Mouse (Mus musculus): ENCODE data around the gene Rsph14. TPM values are rescaled to one million over a fixed set of nuclear protein-coding genes. Genes with fewer than 3 reads are reported as not detected.

Rsph14 gene
- total and polyA plus RNA-seq, 3 experiments: not detected

- no peaks in the 10 kb centered on the region for H3K27me3 ChIP-seq (ENCODE audit: control insufficient read depth in 1 of 2, insufficient read depth in 2 of 2, low read length in 2 of 2)
- no peak for TF ChIP-seq SMC3 (IDR thresholded peaks at IDR 0.05; ENCODE audit: low read depth, low read length)
- no peak for TF ChIP-seq TBP (IDR thresholded peaks at IDR 0.05; ENCODE audit: low read depth, low read length)
- TF ChIP-seq MYC (IDR thresholded peaks at IDR 0.05; ENCODE audit: low read depth, low read length): no peak
- no peak for TF ChIP-seq ZMIZ1 (IDR thresholded peaks at IDR 0.05; ENCODE audit: low read depth, low read length)
- TF ChIP-seq JUND (IDR thresholded peaks at IDR 0.05; ENCODE audit: low read depth, low read length): no peak
- no peak for TF ChIP-seq MXI1 (IDR thresholded peaks at IDR 0.05; ENCODE audit: low read depth, low read length)
- no peak for TF ChIP-seq MAZ (IDR thresholded peaks at IDR 0.05; ENCODE audit: low read depth, low read length)
- TF ChIP-seq EP300 (IDR thresholded peaks at IDR 0.05; ENCODE audit: low read depth in 1 of 2, low read length in 2 of 2): no peak
- TF ChIP-seq MAX (IDR thresholded peaks at IDR 0.05; ENCODE audit: low read length): no peak
- TF ChIP-seq TCF12 (IDR thresholded peaks at IDR 0.05; ENCODE audit: low read depth, low read length): no peak
- no peak for TF ChIP-seq BHLHE40 (IDR thresholded peaks at IDR 0.05; ENCODE audit: borderline replicate concordance, low read depth, low read length)
- TF ChIP-seq POLR2AphosphoS2 (IDR thresholded peaks at IDR 0.05; ENCODE audit: low read length): no peak
- no peak for TF ChIP-seq POLR2AphosphoS5 (IDR thresholded peaks at IDR 0.05; ENCODE audit: borderline replicate concordance, low read depth, low read length)
- TF ChIP-seq MAFK (IDR thresholded peaks at IDR 0.05; ENCODE audit: borderline replicate concordance, low read depth, low read length): no peak
- TF ChIP-seq NRF1 (IDR thresholded peaks at IDR 0.05; ENCODE audit: insufficient read depth, low read depth, low read length, poor library complexity, severe bottlenecking): no peak
- no peak for TF ChIP-seq ZNF384 (IDR thresholded peaks at IDR 0.05; ENCODE audit: low read depth, low read length)
- no peak for TF ChIP-seq SIN3A (IDR thresholded peaks at IDR 0.05; ENCODE audit: low read length)
- H3K27ac ChIP-seq (ENCODE audit: control insufficient read depth, low read depth, low read length): no peak overlapping the region
- H3K9me3 ChIP-seq (replicated peaks; ENCODE audit: insufficient read depth, low read length): no peaks in the 10 kb centered on the region
- H3K36me3 ChIP-seq (ENCODE audit: control insufficient read depth in 1 of 2, insufficient read depth in 2 of 2, low read length in 2 of 2): no peaks in the 10 kb centered on the region
- no peak for DNase-seq (ENCODE audit: low read depth, low spot score)
- no peak overlapping the region for H3K4me3 ChIP-seq (ENCODE audit: control insufficient read depth in 1 of 2, insufficient read depth in 1 of 2, low read depth in 2 of 2, low read length in 2 of 2)
- H3K79me2 ChIP-seq (ENCODE audit: control insufficient read depth, insufficient read depth, low read length, poor library complexity): no peaks in the 10 kb centered on the region
- no peaks in the 10 kb centered on the region for H3K4me1 ChIP-seq (ENCODE audit: control insufficient read depth in 1 of 2, insufficient read depth in 2 of 2, low read length in 2 of 2)
- H3K9ac ChIP-seq (ENCODE audit: control insufficient read depth, low read depth, low read length, poor library complexity, severe bottlenecking): no peak overlapping the region
Measured at GRCm38 (mm10) chr10:75075665-75076064, 43.3 kb upstream of the Rsph14 start.

GRCm38 (mm10) chr10:75070281-75070976 lies 38.0 kb upstream of the Rsph14 start:
- Histone ChIP-seq H3K27ac (ENCODE audit: control insufficient read depth, low read depth, low read length) (no peak overlapping the region), H3K9me3 (replicated peaks; ENCODE audit: insufficient read depth, low read length) (no peaks in the 10 kb centered on the region), H3K36me3 (ENCODE audit: control insufficient read depth in 1 of 2, insufficient read depth in 2 of 2, low read length in 2 of 2) (no peaks in the 10 kb centered on the region), H3K27me3 (ENCODE audit: control insufficient read depth in 1 of 2, insufficient read depth in 2 of 2, low read length in 2 of 2) (no peaks in the 10 kb centered on the region), H3K4me1 (ENCODE audit: control insufficient read depth in 1 of 2, insufficient read depth in 2 of 2, low read length in 2 of 2) (no peaks in the 10 kb centered on the region), H3K79me2 (ENCODE audit: control insufficient read depth, insufficient read depth, low read length, poor library complexity) (no peaks in the 10 kb centered on the region), H3K4me3 (ENCODE audit: control insufficient read depth in 1 of 2, insufficient read depth in 1 of 2, low read depth in 2 of 2, low read length in 2 of 2) (no peak overlapping the region), H3K9ac (ENCODE audit: control insufficient read depth, low read depth, low read length, poor library complexity, severe bottlenecking) (no peak overlapping the region)
- TF ChIP-seq ELF1 (IDR thresholded peaks at IDR 0.05; ENCODE audit: low read depth, low read length) (no peak), UBTF (IDR thresholded peaks at IDR 0.05; ENCODE audit: borderline replicate concordance, insufficient read depth, low read depth, low read length) (no peak), USF2 (IDR thresholded peaks at IDR 0.05; ENCODE audit: borderline replicate concordance in 1 of 2, insufficient read depth in 1 of 2, low read depth in 1 of 2, low read length in 2 of 2) (no peak), ETS1 (IDR thresholded peaks at IDR 0.05; ENCODE audit: low read depth, low read length) (no peak), MYC (IDR thresholded peaks at IDR 0.05; ENCODE audit: low read depth, low read length) (no peak), TCF12 (IDR thresholded peaks at IDR 0.05; ENCODE audit: low read depth, low read length) (no peak), BHLHE40 (IDR thresholded peaks at IDR 0.05; ENCODE audit: borderline replicate concordance, low read depth, low read length) (no peak), E2F4 (IDR thresholded peaks at IDR 0.05; ENCODE audit: borderline replicate concordance, low read depth, low read length) (no peak), SMC3 (IDR thresholded peaks at IDR 0.05; ENCODE audit: low read depth, low read length) (no peak), NRF1 (IDR thresholded peaks at IDR 0.05; ENCODE audit: insufficient read depth, low read depth, low read length, poor library complexity, severe bottlenecking) (no peak), POLR2A (IDR thresholded peaks at IDR 0.05; ENCODE audit: control insufficient read depth in 1 of 2, insufficient read depth in 1 of 2, low read depth in 1 of 2, low read length in 2 of 2, poor library complexity in 1 of 2) (no peak), RAD21 (IDR thresholded peaks at IDR 0.05; ENCODE audit: low read depth, low read length) (no peak), CTCF (IDR thresholded peaks at IDR 0.05 in 2 of 3, conservative IDR thresholded peaks at IDR 0.05 in 1 of 3; ENCODE audit: control insufficient read depth in 1 of 3, insufficient read depth in 1 of 3, low read depth in 2 of 3, low read length in 3 of 3, poor library complexity in 1 of 3, severe bottlenecking in 1 of 3) (no peak), ZMIZ1 (IDR thresholded peaks at IDR 0.05; ENCODE audit: low read depth, low read length) (no peak), CHD1 (IDR thresholded peaks at IDR 0.05; ENCODE audit: low read depth, low read length) (no peak), ZC3H11A (IDR thresholded peaks at IDR 0.05; ENCODE audit: low read depth, low read length) (no peak), MXI1 (IDR thresholded peaks at IDR 0.05; ENCODE audit: low read depth, low read length) (no peak), MEF2A (IDR thresholded peaks at IDR 0.05; ENCODE audit: extremely low read depth, insufficient replicate concordance, low read depth, low read length, poor library complexity, severe bottlenecking) (no peak)
- no peak for DNase-seq (ENCODE audit: low read depth, low spot score)
